Mouse (Mus musculus) limb, embryonic 11.5 days (tissue): Measurements from ENCODE around the gene Cd86. TPM values are rescaled to one million over a fixed set of nuclear protein-coding genes. Genes with fewer than 3 reads are reported as not detected.

Experiments used
- ATAC-seq: fragments of 200-750 bp; cut with Nextera tagmentation; 2 replicates; pipeline ENCODE4 v1.8.0; 2017; ENCODE audit warnings: low read depth; ENCODE audit not compliant: insufficient number of reproducible peaks, low FRiP score, low TSS enrichment
- DNase-seq: peaks from one replicate; pipeline ENCODE4 v3.0.0-alpha.2; 2015; ENCODE audit warnings: low spot score
- H3K27ac ChIP-seq: fragments of 300-500 bp; sonication (generic); replicated peaks from 2 replicates; pipeline ENCODE4 v1.5.1; 2014; ENCODE audit warnings: low read depth, mild to moderate bottlenecking, low read length
- H3K27me3 ChIP-seq: fragments of 300-500 bp; sonication (generic); 2 replicates; pipeline ENCODE4 v1.6.1; 2014; ENCODE audit warnings: mild to moderate bottlenecking, low read length, mixed read lengths; ENCODE audit not compliant: control insufficient read depth, insufficient read depth
- H3K36me3 ChIP-seq: fragments of 300-500 bp; sonication (generic); 2 replicates; pipeline ENCODE4 v1.6.1; 2014; ENCODE audit warnings: mild to moderate bottlenecking, low read length, moderate library complexity, mixed read lengths; ENCODE audit not compliant: control insufficient read depth, insufficient read depth
- H3K4me1 ChIP-seq: fragments of 300-500 bp; sonication (generic); 2 replicates; pipeline ENCODE4 v1.6.1; 2014; ENCODE audit warnings: low read length, mixed read lengths; ENCODE audit not compliant: control insufficient read depth, insufficient read depth
- H3K4me2 ChIP-seq: fragments of 300-500 bp; sonication (generic); 2 replicates; pipeline ENCODE4 v1.6.1; 2014; ENCODE audit warnings: low read depth, mild to moderate bottlenecking, moderate library complexity; ENCODE audit not compliant: severe bottlenecking
- H3K4me3 ChIP-seq: fragments of 300-500 bp; sonication (generic); 2 replicates; pipeline ENCODE4 v1.5.1; 2014; ENCODE audit warnings: low read depth, low read length
- H3K9ac ChIP-seq: fragments of 300-500 bp; sonication (generic); 2 replicates; pipeline ENCODE4 v1.6.1; 2014; ENCODE audit warnings: mild to moderate bottlenecking, low read length
- H3K9me3 ChIP-seq: fragments of 300-500 bp; sonication (generic); 2 replicates; pipeline ENCODE4 v1.6.1; 2016; ENCODE audit warnings: low read length; ENCODE audit not compliant: control insufficient read depth
- WGBS: fragments of 180-500 bp; shearing (Covaris S2); extraction: QIAGEN DNeasy Blood & Tissue Kit; methylation state at CpG from one replicate; pipeline ENCODE4 v1.1.7; 2014; 5-methylcytosine and 5-hydroxymethylcytosine counted together
- polyA plus RNA-seq: library from polyadenylated mRNA; unstranded; fragments of >200 nt; fragmentation: Nextera tagmentation; extraction: Ambion mirVana; gene quantifications from 2 replicates; pipeline ENCODE4 v1.2.1, GENCODE M21; 2014

The Cd86 gene
- polyA plus RNA-seq, 1 experiment from 2014 or later = 0.80 TPM

DNA sequence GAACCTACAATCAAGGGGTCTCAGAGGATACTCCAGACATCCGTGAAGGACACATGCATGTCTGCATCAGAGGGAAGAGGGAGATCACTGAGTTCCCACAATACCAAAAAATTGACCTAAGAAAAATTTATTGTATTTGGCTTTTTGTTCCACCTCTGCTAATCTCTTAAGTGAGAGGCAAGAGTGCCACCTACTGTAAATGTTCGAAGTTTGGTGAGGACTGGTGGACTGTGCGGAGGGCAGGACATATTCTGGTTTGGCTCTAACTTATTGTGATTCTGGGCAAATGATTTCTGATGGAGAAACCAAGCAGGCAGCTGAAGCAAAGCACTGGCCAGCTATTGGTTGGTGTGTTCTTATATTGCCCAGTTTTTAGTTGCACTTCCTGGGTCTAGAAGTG lies 43.6 kb downstream of the Cd86 start:
- DNase-seq (no peak), ATAC-seq (no peak)
- H3K9ac ChIP-seq = no peak overlapping the region
- H3K4me3 ChIP-seq = no peak overlapping the region
- H3K27me3 ChIP-seq = no peaks in the 10 kb centered on the region
- no peaks in the 10 kb centered on the region for H3K4me1 ChIP-seq
- H3K36me3 ChIP-seq = no peaks in the 10 kb centered on the region
- no peak overlapping the region for H3K4me2 ChIP-seq
- no peak overlapping the region for H3K27ac ChIP-seq
- 89% methylated on average over 3 of the region's 3 CpGs for WGBS
- no peaks in the 10 kb centered on the region for H3K9me3 ChIP-seq

DNA sequence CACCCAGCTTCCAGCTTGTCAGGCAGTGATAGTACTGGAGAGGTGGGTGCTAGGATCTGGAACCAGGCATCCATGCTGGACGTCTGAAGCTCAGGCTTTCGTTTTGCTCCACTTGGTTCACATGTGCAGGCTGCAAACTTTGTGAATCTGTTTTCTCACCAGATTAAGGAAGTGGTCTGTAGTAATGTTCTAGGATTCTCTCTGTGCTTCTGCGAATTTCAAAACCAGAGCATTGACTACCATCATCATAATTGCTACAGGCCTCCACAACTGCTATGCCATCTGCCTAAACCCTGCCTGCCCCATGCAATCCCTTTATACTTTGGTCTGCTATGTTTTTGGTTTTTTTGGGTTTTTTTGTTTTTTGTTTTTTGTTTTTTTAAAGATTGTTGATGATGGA lies 44.8 kb downstream of the Cd86 start:
- Histone ChIP-seq H3K4me1 (no peaks in the 10 kb centered on the region), H3K9ac (no peak overlapping the region), H3K4me3 (no peak overlapping the region), H3K27me3 (no peaks in the 10 kb centered on the region), H3K9me3 (no peaks in the 10 kb centered on the region), H3K27ac (no peak overlapping the region), H3K4me2 (no peak overlapping the region), H3K36me3 (no peaks in the 10 kb centered on the region)
- DNase-seq = no peak
- WGBS = 87% methylated on average over 3 of the region's 3 CpGs
- no peak for ATAC-seq

DNA sequence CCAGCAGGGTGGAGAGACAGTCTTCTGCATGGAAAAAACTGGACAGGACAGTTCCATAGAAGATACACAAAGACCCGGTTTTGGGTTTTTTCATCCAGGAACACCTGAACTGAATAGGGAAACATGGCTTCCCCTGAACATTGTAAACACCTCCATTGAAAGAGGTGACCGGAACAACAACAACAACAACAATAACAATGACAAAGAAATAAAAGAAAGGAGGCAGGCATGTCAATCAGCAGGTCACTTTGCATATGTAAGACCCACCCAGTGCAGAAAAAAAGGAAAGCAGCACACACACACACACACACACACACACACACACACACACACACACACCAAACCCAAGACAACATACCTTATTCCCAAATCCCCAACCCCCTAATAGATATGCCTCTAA lies 52.2 kb downstream of the Cd86 start:
- no peak overlapping the region for H3K4me3 ChIP-seq
- H3K36me3 ChIP-seq = no peaks in the 10 kb centered on the region
- WGBS = 80% methylated on average over 2 of the region's 2 CpGs
- H3K4me1 ChIP-seq = no peaks in the 10 kb centered on the region
- ATAC-seq (no peak), DNase-seq (no peak)
- H3K4me2 ChIP-seq = no peak overlapping the region
- no peak overlapping the region for H3K9ac ChIP-seq
- no peak overlapping the region for H3K27ac ChIP-seq
- no peaks in the 10 kb centered on the region for H3K27me3 ChIP-seq
- H3K9me3 ChIP-seq = no peaks in the 10 kb centered on the region

DNA sequence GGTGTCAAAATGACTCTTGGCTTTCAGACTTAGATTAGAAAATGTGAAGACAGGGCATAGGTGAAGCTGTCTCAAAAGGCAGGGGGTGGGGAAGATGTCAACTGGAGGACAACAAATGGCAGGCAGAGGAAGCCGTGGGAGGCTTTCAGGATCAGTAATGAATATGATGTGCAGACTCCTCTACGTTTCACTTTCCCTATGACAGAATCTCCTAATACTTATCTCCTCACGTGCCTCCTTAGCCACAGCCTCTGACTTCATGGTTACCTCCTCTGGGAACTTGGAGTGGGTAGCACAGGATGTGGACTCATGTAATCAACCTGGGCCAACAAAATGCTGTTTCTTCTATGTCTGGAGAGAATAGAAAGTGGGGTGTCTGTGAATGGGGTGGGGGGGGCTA lies 63.2 kb downstream of the Cd86 start:
- H3K36me3 ChIP-seq = no peaks in the 10 kb centered on the region
- no peaks in the 10 kb centered on the region for H3K9me3 ChIP-seq
- no peaks in the 10 kb centered on the region for H3K27me3 ChIP-seq
- ATAC-seq = no peak
- H3K4me1 ChIP-seq = no peaks in the 10 kb centered on the region
- no peak overlapping the region for H3K27ac ChIP-seq
- H3K9ac ChIP-seq = no peak overlapping the region
- H3K4me3 ChIP-seq = no peak overlapping the region
- DNase-seq = no peak
- 74% methylated on average over 3 of the region's 3 CpGs for WGBS
- no peak overlapping the region for H3K4me2 ChIP-seq

DNA sequence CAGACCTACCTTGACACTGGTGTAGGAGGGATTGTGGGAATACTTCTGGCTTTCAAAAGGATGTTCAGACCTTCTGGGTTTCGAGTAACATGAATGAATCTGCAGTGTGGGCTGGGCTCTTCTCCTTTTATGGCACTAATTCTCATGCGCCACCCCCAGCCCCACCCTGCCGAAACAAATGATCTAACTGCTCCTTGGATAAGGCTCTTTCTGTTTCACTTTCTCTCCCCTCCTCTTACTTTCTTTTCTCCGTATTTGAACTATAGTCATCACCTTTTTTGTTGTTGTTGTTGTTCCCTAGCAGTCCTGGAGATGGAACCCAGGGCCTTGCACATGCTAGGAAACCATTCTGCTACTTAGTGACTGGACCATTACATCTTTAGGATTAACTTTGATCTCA lies 67.6 kb downstream of the Cd86 start:
- no peaks in the 10 kb centered on the region for H3K9me3 ChIP-seq
- H3K9ac ChIP-seq = no peak overlapping the region
- WGBS = 81% methylated on average over 4 of the region's 4 CpGs
- H3K27me3 ChIP-seq = no peaks in the 10 kb centered on the region
- no peak for ATAC-seq
- H3K4me2 ChIP-seq = no peak overlapping the region
- H3K27ac ChIP-seq = no peak overlapping the region
- H3K36me3 ChIP-seq = no peaks in the 10 kb centered on the region
- no peak overlapping the region for H3K4me3 ChIP-seq
- H3K4me1 ChIP-seq = no peaks in the 10 kb centered on the region
- DNase-seq = no peak

DNA sequence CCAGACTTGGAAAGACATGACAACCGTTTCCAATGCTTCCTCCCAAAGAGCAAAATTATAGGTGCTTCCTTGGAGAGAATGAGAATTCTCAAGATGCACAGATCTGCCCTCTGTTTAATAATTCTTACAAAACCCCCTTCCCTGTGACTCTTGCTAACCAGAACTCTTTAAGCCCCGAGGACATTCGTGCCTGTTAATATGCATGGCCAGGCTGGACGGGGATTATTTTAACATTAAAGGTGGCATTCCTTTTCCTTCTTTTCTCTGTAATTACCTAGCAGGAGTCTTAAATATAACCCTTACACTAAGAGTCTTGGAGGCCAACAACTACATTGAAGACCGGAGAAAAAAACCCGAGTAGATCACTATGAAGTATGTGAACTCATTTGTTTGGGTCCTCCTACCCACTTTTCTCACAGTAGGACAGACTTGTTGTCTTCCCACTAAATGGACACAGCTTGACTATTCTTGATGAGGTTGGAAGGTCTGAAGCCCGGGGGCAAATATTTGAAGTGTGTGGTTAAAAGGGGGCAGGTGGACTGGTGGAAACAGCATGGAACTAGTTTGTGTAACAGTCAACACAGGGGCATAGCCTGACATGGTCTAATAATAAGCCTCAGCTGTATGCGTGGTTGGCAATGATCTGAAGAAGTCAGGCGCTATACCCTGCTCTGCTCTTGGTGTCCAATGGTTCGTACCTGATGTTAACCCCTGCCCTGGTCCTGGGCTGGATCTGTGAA lies 69.0 kb downstream of the Cd86 start:
- Histone ChIP-seq H3K27me3 (no peaks in the 10 kb centered on the region), H3K4me3 (no peak overlapping the region), H3K9me3 (no peaks in the 10 kb centered on the region), H3K27ac (no peak overlapping the region), H3K4me2 (no peak overlapping the region), H3K36me3 (no peaks in the 10 kb centered on the region), H3K4me1 (no peaks in the 10 kb centered on the region), H3K9ac (no peak overlapping the region)
- 87% methylated on average over 10 of the region's 10 CpGs for WGBS
- DNase-seq (no peak), ATAC-seq (no peak)

DNA sequence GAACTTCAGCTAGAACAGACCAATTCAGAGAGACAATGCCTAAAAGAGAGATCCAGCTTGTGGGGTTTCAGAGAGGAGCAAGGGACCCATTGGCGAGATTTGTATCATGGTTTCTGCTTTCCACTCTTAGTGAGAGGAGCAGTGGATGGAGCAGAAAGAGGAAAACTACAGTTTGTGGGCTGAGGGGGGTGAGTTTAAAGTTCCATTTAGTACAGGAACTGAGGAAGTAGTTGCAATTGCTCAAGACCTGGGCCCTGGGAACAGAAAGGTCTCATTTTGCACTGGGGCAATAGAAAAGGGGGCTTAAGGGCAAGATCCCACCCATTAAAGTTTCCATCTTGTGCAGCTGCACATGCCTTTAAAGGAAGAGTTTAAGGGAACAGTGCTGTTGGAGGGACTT lies 76.0 kb downstream of the Cd86 start:
- no peak overlapping the region for H3K4me2 ChIP-seq
- WGBS = 75% methylated on average over 1 of the region's 1 CpGs
- H3K9ac ChIP-seq = no peak overlapping the region
- H3K27me3 ChIP-seq = no peaks in the 10 kb centered on the region
- no peak overlapping the region for H3K27ac ChIP-seq
- no peaks in the 10 kb centered on the region for H3K9me3 ChIP-seq
- ATAC-seq (no peak), DNase-seq (no peak)
- no peaks in the 10 kb centered on the region for H3K36me3 ChIP-seq
- H3K4me3 ChIP-seq = no peak overlapping the region
- no peaks in the 10 kb centered on the region for H3K4me1 ChIP-seq

DNA sequence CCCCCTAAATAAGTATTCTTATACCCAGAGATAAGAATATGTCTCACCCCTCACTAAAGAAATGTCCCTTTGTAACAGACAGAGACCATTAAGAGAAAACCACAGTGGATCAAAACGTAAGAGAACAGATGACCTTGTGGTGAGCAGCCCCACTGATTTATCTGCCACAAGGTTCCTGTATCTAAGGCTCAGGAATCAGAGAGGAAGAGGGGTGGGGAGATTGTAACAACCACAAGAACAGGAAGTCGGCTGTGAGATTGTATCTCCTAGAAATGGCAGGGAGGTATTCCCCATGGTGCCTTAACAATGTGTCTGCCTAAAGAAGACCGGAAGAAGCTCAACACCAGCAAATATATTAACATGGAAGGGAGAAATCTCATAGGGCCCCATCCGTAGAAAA lies 77.9 kb downstream of the Cd86 start:
- no peak overlapping the region for H3K4me2 ChIP-seq
- H3K4me1 ChIP-seq = no peaks in the 10 kb centered on the region
- no peaks in the 10 kb centered on the region for H3K27me3 ChIP-seq
- DNase-seq (no peak), ATAC-seq (no peak)
- H3K9ac ChIP-seq = no peak overlapping the region
- H3K9me3 ChIP-seq = no peaks in the 10 kb centered on the region
- no peaks in the 10 kb centered on the region for H3K36me3 ChIP-seq
- WGBS = 77% methylated on average over 4 of the region's 4 CpGs
- H3K4me3 ChIP-seq = no peak overlapping the region
- H3K27ac ChIP-seq = no peak overlapping the region

DNA sequence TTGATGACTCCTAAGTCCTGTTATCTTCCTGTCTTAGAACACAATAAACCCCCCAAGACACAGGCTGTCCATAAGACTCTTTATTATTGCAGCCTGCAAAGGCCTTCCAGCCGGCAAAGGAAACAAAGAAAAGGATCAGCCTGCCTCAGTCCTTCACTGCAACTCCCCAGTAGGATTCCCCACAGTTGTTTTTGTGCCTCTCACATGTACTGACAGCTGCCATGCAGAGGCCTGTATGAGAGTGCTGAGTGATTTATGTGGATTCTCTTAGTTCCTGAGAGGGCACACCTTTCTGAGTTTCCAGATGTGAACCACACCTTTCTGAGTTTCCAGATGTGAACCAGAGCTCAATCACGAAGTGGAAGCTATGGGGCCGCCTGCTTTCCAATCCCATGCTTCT lies 83.8 kb downstream of the Cd86 start:
- H3K4me3 ChIP-seq = no peak overlapping the region
- H3K27me3 ChIP-seq = no peaks in the 10 kb centered on the region
- H3K4me2 ChIP-seq = no peak overlapping the region
- no peak overlapping the region; the same call in 1 of the 2 replicates for H3K27ac ChIP-seq
- WGBS = 41% methylated on average over 3 of the region's 3 CpGs
- H3K36me3 ChIP-seq = no peaks in the 10 kb centered on the region
- ATAC-seq (no peak), DNase-seq (peak; percentile 28)
- no peaks in the 10 kb centered on the region for H3K9me3 ChIP-seq
- no peaks in the 10 kb centered on the region for H3K4me1 ChIP-seq
- H3K9ac ChIP-seq = no peak overlapping the region
